Mouse (Mus musculus): ENCODE measurements around the gene Gm5741. TPM values are rescaled to one million over a fixed set of nuclear protein-coding genes. Genes with fewer than 3 reads are reported as not detected.
A peak's percentile ranks its signal among the peaks of the same experiment; 100 is the strongest.

Gm5741 gene
- total and polyA plus RNA-seq, 2 experiments from 2014 or later = 2.2 TPM; not detected in 1

DNA sequence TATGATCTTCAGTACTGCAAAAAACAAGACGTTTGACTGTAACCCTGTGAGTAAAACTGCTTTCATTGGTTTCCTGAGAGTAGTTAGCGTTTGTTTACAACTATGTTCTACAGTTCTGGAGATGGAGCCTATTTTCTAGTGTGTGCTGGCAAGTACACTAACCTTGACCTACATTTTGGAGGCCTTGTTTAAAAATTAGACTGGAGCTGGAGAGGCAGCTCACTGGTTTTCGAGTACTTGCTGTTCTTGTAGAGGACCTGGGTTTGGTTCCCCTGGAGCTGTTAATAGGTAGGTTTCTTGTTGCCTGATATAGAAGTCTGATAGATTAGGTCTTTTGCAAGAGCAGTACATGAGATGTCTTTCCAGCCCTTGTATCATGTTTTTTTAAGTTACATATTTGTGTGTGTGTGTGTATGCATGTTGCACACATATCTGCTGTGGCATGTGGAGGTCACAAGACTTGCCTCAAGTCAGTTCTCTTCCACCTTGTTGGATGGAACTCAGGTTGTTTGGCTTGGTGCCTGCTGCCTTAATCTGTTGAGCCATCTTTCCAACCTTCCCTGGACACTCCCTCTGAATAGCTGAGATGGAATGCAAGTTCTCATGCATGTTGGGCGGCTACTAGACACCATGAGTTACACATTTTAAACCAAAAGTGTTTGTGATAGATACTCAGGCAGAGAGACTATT, 35.0 kb downstream of the Gm5741 start:
- DNase-seq (ENCODE audit: low spot score) = no peak

DNA sequence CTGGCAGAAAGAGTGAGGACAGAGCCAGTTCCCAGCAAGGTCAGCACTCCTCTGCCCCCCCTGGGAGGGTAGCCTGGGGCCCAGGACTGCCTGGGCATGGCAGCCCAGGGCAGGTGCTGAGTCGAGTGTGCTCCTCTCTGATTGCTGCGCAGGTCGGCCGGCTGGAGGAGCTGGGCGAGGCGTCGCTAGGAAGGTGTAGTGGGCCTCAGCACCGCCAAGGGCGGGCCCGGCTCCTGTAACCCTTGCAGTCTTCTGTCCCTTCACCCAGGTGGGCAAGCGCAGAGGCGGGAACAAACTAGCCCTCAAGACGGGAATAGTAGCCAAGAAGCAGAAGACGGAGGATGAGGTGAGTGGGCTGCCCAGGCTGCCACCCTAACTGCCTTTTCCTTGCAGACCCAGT, 38.5 kb downstream of the Gm5741 start:
- Histone ChIP-seq H3K9me3 (ENCODE audit: low read length) (no peaks in the 10 kb centered on the region), H3K4me1 (ENCODE audit: insufficient read depth, low read length) (peaks cover 7% of the 10 kb centered on the region), H3K4me3 (ENCODE audit: low read depth, low read length) (no peak overlapping the region), H3K27me3 (ENCODE audit: insufficient read depth, low read length) (no peaks in the 10 kb centered on the region), H3K36me3 (ENCODE audit: insufficient read depth, low read length) (peaks cover 23% of the 10 kb centered on the region), H3K4me2 (ENCODE audit: low read depth, low read length, poor library complexity, severe bottlenecking) (no peak overlapping the region), H3K27ac (ENCODE audit: low read depth, low read length) (no peak overlapping the region), H3K9ac (replicated peaks; ENCODE audit: low read length, poor library complexity, severe bottlenecking) (no peak overlapping the region; the same call in 1 of the 2 replicates)
- WGBS = 93% methylated on average over 14 of the region's 14 CpGs
- DNase-seq (ENCODE audit: low spot score) = no peak
- TF ChIP-seq CTCF (IDR thresholded peaks at IDR 0.05) = no peak
- ATAC-seq (ENCODE audit: low FRiP score) = no peak

More for the DNA sequence above, 35.0 kb downstream of the Gm5741 start:
- Histone ChIP-seq H3K4me1 (ENCODE audit: insufficient read depth, low read length) (peaks cover 7% of the 10 kb centered on the region), H3K4me2 (ENCODE audit: low read depth, low read length, poor library complexity, severe bottlenecking) (no peak overlapping the region), H3K36me3 (ENCODE audit: insufficient read depth, low read length) (peaks cover 23% of the 10 kb centered on the region), H3K27ac (ENCODE audit: low read depth, low read length) (no peak overlapping the region), H3K27me3 (ENCODE audit: insufficient read depth, low read length) (no peaks in the 10 kb centered on the region), H3K9ac (replicated peaks; ENCODE audit: low read length, poor library complexity, severe bottlenecking) (no peak overlapping the region), H3K4me3 (ENCODE audit: low read depth, low read length) (no peak overlapping the region), H3K9me3 (ENCODE audit: low read length) (no peaks in the 10 kb centered on the region)
- 89% methylated on average over 4 of the region's 4 CpGs for WGBS
- ATAC-seq (ENCODE audit: low FRiP score) = no peak
- TF ChIP-seq CTCF (IDR thresholded peaks at IDR 0.05) = no peak

DNA sequence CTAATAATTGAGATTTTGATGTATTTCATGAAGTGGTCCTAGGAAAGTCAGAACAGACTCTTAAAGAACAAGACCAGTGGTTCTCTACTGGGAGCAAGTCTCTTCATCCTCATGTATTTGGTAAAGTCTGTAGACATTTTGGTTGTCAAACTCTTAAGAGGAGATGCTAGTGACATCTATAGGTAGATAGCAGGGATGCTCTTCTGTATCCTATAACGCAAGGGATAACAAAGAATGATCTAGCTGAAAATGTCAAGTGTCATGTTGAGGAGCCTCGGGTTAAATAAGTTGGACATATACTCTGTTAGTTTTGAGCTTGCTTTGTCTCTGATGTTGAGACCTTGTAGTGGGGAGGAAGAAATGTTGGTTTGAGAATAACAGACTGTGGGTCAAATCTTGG, 39.9 kb downstream of the Gm5741 start:
- H3K4me2 ChIP-seq (ENCODE audit: low read depth, low read length, poor library complexity, severe bottlenecking) = peak overlapping the region; percentile 92
- H3K36me3 ChIP-seq (ENCODE audit: insufficient read depth, low read length) = peaks cover 26% of the 10 kb centered on the region
- H3K9ac ChIP-seq (replicated peaks; ENCODE audit: low read length, poor library complexity, severe bottlenecking) = peak overlapping the region; percentile 99
- peak; percentile 58 for TF ChIP-seq CTCF (IDR thresholded peaks at IDR 0.05)
- no peaks in the 10 kb centered on the region for H3K9me3 ChIP-seq (ENCODE audit: low read length)
- DNase-seq (ENCODE audit: low spot score) = peak; percentile 31
- H3K27me3 ChIP-seq (ENCODE audit: insufficient read depth, low read length) = no peaks in the 10 kb centered on the region
- peak overlapping the region; percentile 98 for H3K4me3 ChIP-seq (ENCODE audit: low read depth, low read length)
- peaks cover 11% of the 10 kb centered on the region for H3K4me1 ChIP-seq (ENCODE audit: insufficient read depth, low read length)
- WGBS = 19% methylated on average over 2 of the region's 2 CpGs
- 0 out of 2 replicates have a peak overlapping the region, but pooled peaks have one; percentile 18 for H3K27ac ChIP-seq (ENCODE audit: low read depth, low read length)
- no peak for ATAC-seq (ENCODE audit: low FRiP score)

DNA sequence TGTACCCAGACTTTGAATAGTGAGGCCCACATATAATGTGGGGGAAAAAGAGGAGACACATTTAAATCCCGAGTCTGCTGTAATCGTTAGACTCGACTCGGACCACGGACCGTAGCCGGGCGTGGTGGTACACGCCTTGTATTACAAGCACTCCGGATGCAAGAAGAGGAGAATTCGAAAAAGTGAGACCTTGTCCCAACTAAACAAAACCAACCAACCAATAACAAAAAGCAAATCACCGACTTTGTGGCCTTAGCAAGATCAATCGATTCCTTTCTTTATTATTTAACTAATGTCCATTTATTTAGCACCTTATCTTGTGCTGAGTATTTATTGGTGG, 40.3 kb downstream of the Gm5741 start:
- Histone ChIP-seq H3K9ac (replicated peaks; ENCODE audit: low read length, poor library complexity, severe bottlenecking) (peak overlapping the region; percentile 99), H3K4me3 (ENCODE audit: low read depth, low read length) (peak overlapping the region; percentile 98), H3K9me3 (ENCODE audit: low read length) (no peaks in the 10 kb centered on the region), H3K4me2 (ENCODE audit: low read depth, low read length, poor library complexity, severe bottlenecking) (peak overlapping the region; percentile 92), H3K27ac (ENCODE audit: low read depth, low read length) (peak overlapping the region; percentile 94), H3K4me1 (ENCODE audit: insufficient read depth, low read length) (peaks cover 11% of the 10 kb centered on the region), H3K27me3 (ENCODE audit: insufficient read depth, low read length) (no peaks in the 10 kb centered on the region), H3K36me3 (ENCODE audit: insufficient read depth, low read length) (peaks cover 26% of the 10 kb centered on the region)
- 1% methylated on average over 13 of the region's 13 CpGs for WGBS
- TF ChIP-seq CTCF (IDR thresholded peaks at IDR 0.05) = no peak
- DNase-seq (ENCODE audit: low spot score) (no peak), ATAC-seq (ENCODE audit: low FRiP score) (no peak)

DNA sequence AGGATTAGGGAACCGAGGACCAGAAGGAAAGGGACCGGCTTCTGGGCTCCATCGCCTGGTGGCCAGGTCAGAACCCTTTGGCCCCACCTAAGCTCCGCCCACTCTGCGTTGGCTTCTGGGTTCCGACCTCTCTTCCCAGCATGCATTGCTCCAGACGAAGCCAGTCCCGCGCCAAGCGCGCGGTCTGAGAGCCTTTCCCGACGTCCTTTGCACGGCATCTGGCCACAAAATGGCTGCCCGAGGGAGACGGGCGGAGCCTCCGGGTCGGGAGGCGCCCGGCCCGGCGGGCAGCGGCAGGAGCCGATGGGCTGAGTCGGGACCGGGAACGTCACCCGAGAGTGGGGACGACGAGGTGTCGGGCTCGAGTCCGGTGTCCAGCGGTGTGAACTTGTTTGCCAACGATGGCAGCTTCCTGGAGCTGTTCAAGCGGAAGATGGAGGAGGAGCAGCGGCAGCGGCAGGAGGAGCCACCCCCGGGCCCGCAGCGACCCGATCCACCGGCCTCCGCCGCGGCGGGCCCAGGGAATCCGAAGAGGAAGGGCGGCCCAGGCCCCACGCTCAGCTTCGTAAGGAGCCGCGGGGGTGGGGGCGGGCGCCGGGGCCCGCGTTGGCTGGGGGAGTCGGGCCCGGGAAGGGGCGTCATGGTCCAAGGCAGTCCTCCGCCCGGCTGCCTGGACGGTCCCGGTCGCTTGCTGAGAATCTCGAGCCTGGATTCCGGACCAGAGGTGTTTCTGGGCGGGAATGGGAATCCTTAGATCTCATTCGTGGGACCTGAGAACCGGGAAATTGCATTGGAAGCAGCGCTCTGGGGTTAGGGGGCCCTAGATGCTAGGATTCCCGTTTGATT, 40.9 kb downstream of the Gm5741 start, which contains the start of gene Trir:
Gene Trir, plus strand, starts transcription at position 154 of the 846 bp plus-strand sequence.
- H3K9me3 ChIP-seq (ENCODE audit: low read length) = no peaks in the 10 kb centered on the region
- H3K36me3 ChIP-seq (ENCODE audit: insufficient read depth, low read length) = peaks cover 27% of the 10 kb centered on the region
- H3K27me3 ChIP-seq (ENCODE audit: insufficient read depth, low read length) = no peaks in the 10 kb centered on the region
- WGBS = under 1% methylated on average over 70 of the region's 75 CpGs
- peaks cover 11% of the 10 kb centered on the region for H3K4me1 ChIP-seq (ENCODE audit: insufficient read depth, low read length)
- H3K27ac ChIP-seq (ENCODE audit: low read depth, low read length) = peak within 1 kb of the TSS; percentile 94
- H3K4me2 ChIP-seq (ENCODE audit: low read depth, low read length, poor library complexity, severe bottlenecking) = peak within 1 kb of the TSS; percentile 92
- ATAC-seq (ENCODE audit: low FRiP score) (peak; percentile 74), DNase-seq (ENCODE audit: low spot score) (peak; percentile 98)
- no peak for TF ChIP-seq CTCF (IDR thresholded peaks at IDR 0.05)
- H3K4me3 ChIP-seq (ENCODE audit: low read depth, low read length) = peak within 1 kb of the TSS; percentile 98
- peak within 1 kb of the TSS; percentile 99 for H3K9ac ChIP-seq (replicated peaks; ENCODE audit: low read length, poor library complexity, severe bottlenecking)

All from midbrain, postnatal 0 days (tissue).